Mouse (Mus musculus) bone marrow, adult 2 months (tissue): Measurements from ENCODE around the gene Tubb2b. TPM values are rescaled to one million over a fixed set of nuclear protein-coding genes. Genes with fewer than 3 reads are reported as not detected.
"Not testable (repeated sequence)": the region's sequence is repeated elsewhere in the genome, so short reads cannot be mapped to it uniquely, and the experiment has no call there.

Experiments
- H3K27ac ChIP-seq: fragments of 200-500 bp; 2 replicates; pipeline ENCODE4 v1.5.1; 2012; ENCODE audit warnings: low read depth, mild to moderate bottlenecking, control low read depth, inconsistent platforms, low read length; ENCODE audit not compliant: control insufficient read depth, poor library complexity, insufficient read depth
- H3K4me1 ChIP-seq: fragments of 200-500 bp; 2 replicates; pipeline ENCODE4 v1.6.1; 2011; ENCODE audit warnings: low read length; ENCODE audit not compliant: control insufficient read depth, insufficient read depth
- H3K4me3 ChIP-seq: fragments of 200-500 bp; replicated peaks from 2 replicates; pipeline ENCODE3; 2011; ENCODE audit warnings: mild to moderate bottlenecking, low read depth, low read length, control low read depth; ENCODE audit not compliant: control insufficient read depth
- CTCF ChIP-seq: fragments of 200-500 bp; IDR thresholded peaks from 2 replicates; pipeline ENCODE4 v1.5.1; 2011; ENCODE audit warnings: low read length, control low read depth; ENCODE audit not compliant: control insufficient read depth, insufficient read depth
- POLR2A ChIP-seq: fragments of 200-500 bp; IDR thresholded peaks from 2 replicates; pipeline ENCODE4 v1.6.1; 2011; ENCODE audit warnings: low read depth, mild to moderate bottlenecking, control low read depth, low read length, borderline replicate concordance; ENCODE audit not compliant: control insufficient read depth
- WGBS: fragments of 180-500 bp; shearing (Covaris S2); methylation state at CpG from one replicate; pipeline ENCODE4 v1.1.7; 2018; 5-methylcytosine and 5-hydroxymethylcytosine counted together
- polyA plus RNA-seq: library from polyadenylated mRNA; stranded (reverse); fragments of >200 nt; gene quantifications from 2 replicates; pipeline ENCODE4 v1.2.4, GENCODE M21; 2011; ENCODE audit warnings: low replicate concordance; ENCODE audit not compliant: missing spikeins, insufficient read depth, insufficient read length

The Tubb2b gene
- polyA plus RNA-seq, 1 experiment = 37.3 TPM

GRCm38 (mm10) chr13:34095542-34096435 is 34.5 kb downstream of the Tubb2b start:
- WGBS = 54% methylated on average over 7 of the region's 7 CpGs
- Histone ChIP-seq H3K27ac (no peak overlapping the region), H3K4me1 (no peaks in the 10 kb centered on the region; the same call in 1 of the 2 replicates), H3K4me3 (no peak overlapping the region)
- no peak for TF ChIP-seq CTCF
- no peak for TF ChIP-seq POLR2A

- Histone ChIP-seq H3K4me1 (peaks cover 3% of the 10 kb centered on the region; the same call in 1 of the 2 replicates), H3K4me3 (no peak overlapping the region), H3K27ac (no peak overlapping the region)
- TF ChIP-seq POLR2A = no peak
- 9% methylated on average over 3 of the region's 3 CpGs for WGBS
These were observed 40.9 kb downstream of the Tubb2b start for GRCm38 (mm10) chr13:34089358-34089757.

- TF ChIP-seq CTCF = no peak
- no peak for TF ChIP-seq POLR2A
- H3K27ac ChIP-seq = no peak overlapping the region
- 33% methylated on average over 7 of the region's 7 CpGs for WGBS
- H3K4me1 ChIP-seq = peaks cover 3% of the 10 kb centered on the region; the same call in 1 of the 2 replicates
- H3K4me3 ChIP-seq = peak overlapping the region; percentile 14
These were observed 41.4 kb downstream of the Tubb2b start for GRCm38 (mm10) chr13:34088871-34089288.

GRCm38 (mm10) chr13:34088201-34088649 is 42.0 kb downstream of the Tubb2b start:
- not testable (repeated sequence) for H3K4me3 ChIP-seq, H3K27ac ChIP-seq, H3K4me1 ChIP-seq
- WGBS = 48% methylated on average over 5 of the region's 5 CpGs

GRCm38 (mm10) chr13:34087052-34087812 is 43.0 kb downstream of the Tubb2b start:
- Histone ChIP-seq H3K4me3 (no peak overlapping the region), H3K27ac (no peak overlapping the region), H3K4me1 (peaks cover 3% of the 10 kb centered on the region; the same call in 1 of the 2 replicates)
- TF ChIP-seq CTCF (no peak), POLR2A (no peak)
- WGBS = 68% methylated on average over 7 of the region's 7 CpGs

- H3K27ac ChIP-seq = no peak overlapping the region
- WGBS = 74% methylated on average over 9 of the region's 9 CpGs
- H3K4me3 ChIP-seq = no peak overlapping the region
- peaks cover 3% of the 10 kb centered on the region; the same call in 1 of the 2 replicates for H3K4me1 ChIP-seq
- TF ChIP-seq POLR2A = no peak
- TF ChIP-seq CTCF = no peak
These were observed 46.1 kb downstream of the Tubb2b start for GRCm38 (mm10) chr13:34084026-34084750.

- Histone ChIP-seq H3K4me3 (no peak overlapping the region), H3K27ac (no peak overlapping the region), H3K4me1 (no peaks in the 10 kb centered on the region; the same call in 1 of the 2 replicates)
- WGBS = 76% methylated on average over 4 of the region's 4 CpGs
- TF ChIP-seq CTCF (no peak), POLR2A (no peak)
These were observed 48.3 kb downstream of the Tubb2b start for GRCm38 (mm10) chr13:34081926-34082325.

GRCm38 (mm10) chr13:34079801-34080200 is 50.5 kb downstream of the Tubb2b start:
- no peak overlapping the region for H3K27ac ChIP-seq
- no peak overlapping the region for H3K4me3 ChIP-seq
- WGBS = 88% methylated on average over 3 of the region's 3 CpGs
- peaks cover 4% of the 10 kb centered on the region; the same call in 1 of the 2 replicates for H3K4me1 ChIP-seq
- no peak for TF ChIP-seq POLR2A
- no peak for TF ChIP-seq CTCF
